Mouse (Mus musculus): ENCODE data around the gene Cox16. TPM values are rescaled to one million over a fixed set of nuclear protein-coding genes. Genes with fewer than 3 reads are reported as not detected.
A peak's percentile ranks its signal among the peaks of the same experiment; 100 is the strongest.
"Not testable (repeated sequence)": the region's sequence is repeated elsewhere in the genome, so short reads cannot be mapped to it uniquely, and the experiment has no call there.

The Cox16 gene
- polyA plus RNA-seq, 1 experiment from 2014 or later, result 102 TPM

DNA sequence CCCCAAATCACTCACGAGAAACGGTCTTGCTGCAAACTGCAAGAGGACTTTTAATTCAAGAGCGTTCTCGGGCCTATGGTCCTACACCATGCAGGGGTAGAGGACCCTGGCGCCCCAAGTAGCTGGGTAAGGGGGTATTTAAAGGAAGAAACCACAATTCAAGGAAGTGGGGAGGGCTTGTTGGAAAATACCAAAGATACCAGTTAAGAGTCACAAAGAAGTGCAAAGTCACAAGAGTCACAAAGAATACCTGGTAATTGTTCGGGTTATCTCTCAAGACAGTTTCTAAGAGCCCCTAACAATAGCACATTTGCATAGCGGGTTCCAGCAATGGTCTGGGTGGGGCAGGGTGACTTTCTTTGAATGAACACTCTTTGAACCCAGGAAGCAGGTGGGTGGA is 25.9 kb downstream of the Cox16 start:
- not testable (repeated sequence) for ATAC-seq

DNA sequence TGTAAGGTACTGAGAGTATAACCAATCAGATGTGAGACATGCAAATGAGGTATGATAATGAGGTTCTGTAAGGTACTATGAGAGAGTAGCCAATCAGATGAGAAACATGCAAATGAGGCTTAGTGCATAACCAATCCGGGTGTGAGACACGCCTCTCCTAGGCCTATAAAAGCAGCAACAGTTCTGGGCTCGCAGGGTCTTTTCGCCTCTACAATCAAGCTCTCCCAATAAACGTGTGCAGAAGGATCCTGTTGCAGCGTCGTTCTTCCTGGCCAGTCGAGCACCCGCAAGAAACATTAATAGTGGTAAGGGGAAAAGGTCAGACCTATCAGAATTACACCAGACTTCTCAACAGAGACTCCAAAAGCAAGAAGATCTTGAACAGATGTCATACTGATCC is 45.9 kb downstream of the Cox16 start:
- H3K27me3 ChIP-seq (replicated peaks; ENCODE audit: control insufficient read depth, insufficient read depth, low read length); H3K4me1 ChIP-seq (replicated peaks; ENCODE audit: control insufficient read depth, insufficient read depth, low read length); H3K9ac ChIP-seq (replicated peaks; ENCODE audit: low read depth, low read length); H3K27ac ChIP-seq (ENCODE audit: low read length); H3K36me3 ChIP-seq (ENCODE audit: control insufficient read depth, insufficient read depth); ATAC-seq; H3K4me2 ChIP-seq (ENCODE audit: low read length); H3K9me3 ChIP-seq (ENCODE audit: control insufficient read depth, low read length); H3K4me3 ChIP-seq (replicated peaks; ENCODE audit: low read length): not testable (repeated sequence)
- 96% methylated on average over 9 of the region's 9 CpGs for WGBS

More for the DNA sequence above, 25.9 kb downstream of the Cox16 start:
- not testable (repeated sequence) for H3K27me3 ChIP-seq (replicated peaks; ENCODE audit: control insufficient read depth, insufficient read depth, low read length); H3K4me1 ChIP-seq (replicated peaks; ENCODE audit: control insufficient read depth, insufficient read depth, low read length); H3K36me3 ChIP-seq (ENCODE audit: control insufficient read depth, insufficient read depth); H3K9ac ChIP-seq (replicated peaks; ENCODE audit: low read depth, low read length); H3K4me2 ChIP-seq (ENCODE audit: low read length); H3K4me3 ChIP-seq (replicated peaks; ENCODE audit: low read length); H3K9me3 ChIP-seq (ENCODE audit: control insufficient read depth, low read length); H3K27ac ChIP-seq (ENCODE audit: low read length)
- WGBS, result 94% methylated on average over 7 of the region's 7 CpGs

DNA sequence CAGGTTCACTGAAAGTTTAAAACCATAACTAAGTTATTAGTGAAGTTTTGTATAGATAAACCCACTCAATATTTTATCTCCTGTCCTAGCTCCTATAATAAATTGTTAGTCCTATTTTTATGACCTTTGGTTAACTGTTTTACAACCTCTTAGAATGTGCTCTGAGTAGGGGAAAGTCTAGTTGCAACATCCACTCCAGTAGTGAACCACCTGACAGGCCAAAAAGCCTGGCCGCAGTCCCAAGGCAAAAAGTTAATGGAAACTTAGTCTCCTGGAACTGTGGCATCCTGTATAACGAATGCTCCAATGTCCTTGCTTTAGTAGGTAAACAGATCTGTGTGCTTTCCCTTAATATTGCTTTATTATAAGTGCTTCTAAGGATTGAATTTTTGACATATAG is 50.1 kb downstream of the Cox16 start:
- ATAC-seq; H3K27me3 ChIP-seq (replicated peaks; ENCODE audit: control insufficient read depth, insufficient read depth, low read length); H3K9ac ChIP-seq (replicated peaks; ENCODE audit: low read depth, low read length); H3K27ac ChIP-seq (ENCODE audit: low read length); H3K4me3 ChIP-seq (replicated peaks; ENCODE audit: low read length); H3K36me3 ChIP-seq (ENCODE audit: control insufficient read depth, insufficient read depth); H3K9me3 ChIP-seq (ENCODE audit: control insufficient read depth, low read length); H3K4me2 ChIP-seq (ENCODE audit: low read length); H3K4me1 ChIP-seq (replicated peaks; ENCODE audit: control insufficient read depth, insufficient read depth, low read length): not testable (repeated sequence)
- 99% methylated on average over 2 of the region's 2 CpGs for WGBS

- Histone ChIP-seq H3K9ac (replicated peaks; ENCODE audit: low read depth, low read length) (no peak within 1 kb of the TSS), H3K36me3 (ENCODE audit: control insufficient read depth, insufficient read depth) (no peaks in the 10 kb centered on the region), H3K4me1 (replicated peaks; ENCODE audit: control insufficient read depth, insufficient read depth, low read length) (no peaks in the 10 kb centered on the region), H3K4me3 (replicated peaks; ENCODE audit: low read length) (no peak within 1 kb of the TSS), H3K4me2 (ENCODE audit: low read length) (no peak within 1 kb of the TSS), H3K27ac (ENCODE audit: low read length) (no peak within 1 kb of the TSS), H3K9me3 (ENCODE audit: control insufficient read depth, low read length) (no peaks in the 10 kb centered on the region; the same call in 1 of the 2 replicates), H3K27me3 (replicated peaks; ENCODE audit: control insufficient read depth, insufficient read depth, low read length) (no peaks in the 10 kb centered on the region)
- ATAC-seq, result no peak
- 95% methylated on average over 1 of the region's 1 CpGs for WGBS
These were observed 63.1 kb downstream of the Cox16 start, which contains the start of gene Adam4 for GRCm38 (mm10) chr12:81421846-81422245. Adam4 (minus strand) TSS chr12:81421946.

DNA sequence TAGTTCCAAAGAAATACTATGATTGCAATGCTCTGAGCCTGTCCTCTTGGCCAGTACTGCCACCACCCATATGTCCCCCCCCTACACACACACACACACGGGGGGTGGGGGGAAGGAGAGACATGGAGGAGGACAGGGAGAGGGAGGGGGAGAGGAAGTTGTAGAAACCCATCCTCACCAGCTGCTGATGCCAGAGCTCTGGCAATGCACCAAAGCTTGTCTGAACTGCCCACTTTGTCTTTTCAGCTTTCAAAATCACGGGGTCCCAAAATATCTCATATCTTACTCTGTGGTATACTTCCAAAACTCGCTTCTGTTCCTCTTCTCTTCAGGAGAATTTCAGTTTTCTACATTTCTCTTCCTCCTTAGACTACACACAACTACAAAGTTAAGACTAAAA is 71.7 kb downstream of the Cox16 start:
- Histone ChIP-seq H3K36me3 (ENCODE audit: control insufficient read depth, insufficient read depth) (no peaks in the 10 kb centered on the region), H3K9me3 (ENCODE audit: control insufficient read depth, low read length) (no peaks in the 10 kb centered on the region), H3K4me3 (replicated peaks; ENCODE audit: low read length) (no peak overlapping the region), H3K9ac (replicated peaks; ENCODE audit: low read depth, low read length) (no peak overlapping the region), H3K27ac (ENCODE audit: low read length) (no peak overlapping the region), H3K27me3 (replicated peaks; ENCODE audit: control insufficient read depth, insufficient read depth, low read length) (no peaks in the 10 kb centered on the region), H3K4me1 (replicated peaks; ENCODE audit: control insufficient read depth, insufficient read depth, low read length) (no peaks in the 10 kb centered on the region), H3K4me2 (ENCODE audit: low read length) (no peak overlapping the region)
- ATAC-seq, result no peak
- WGBS, result 94% methylated on average over 3 of the region's 3 CpGs

DNA sequence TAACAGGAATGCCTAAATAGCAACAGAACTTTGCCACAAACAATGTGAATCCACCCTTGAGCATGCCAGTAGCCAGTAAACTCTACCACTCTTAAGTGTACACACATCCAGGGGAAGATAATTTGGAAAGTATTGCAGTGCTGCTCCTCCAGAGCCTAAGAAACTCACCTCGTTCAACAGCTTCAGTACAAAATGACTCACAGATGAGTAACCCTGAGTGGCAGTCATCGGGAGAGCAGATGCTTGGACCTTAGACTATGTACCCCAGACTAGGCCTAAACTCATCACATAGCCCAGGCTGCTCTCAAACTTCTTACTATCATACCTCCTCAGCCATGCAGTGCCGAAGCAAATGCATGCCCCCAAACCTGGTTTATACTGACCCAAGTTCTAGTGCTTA is 76.0 kb downstream of the Cox16 start:
- H3K9ac ChIP-seq (replicated peaks; ENCODE audit: low read depth, low read length), result no peak overlapping the region
- no peak overlapping the region for H3K27ac ChIP-seq (ENCODE audit: low read length)
- no peak overlapping the region for H3K4me2 ChIP-seq (ENCODE audit: low read length)
- H3K4me1 ChIP-seq (replicated peaks; ENCODE audit: control insufficient read depth, insufficient read depth, low read length), result no peaks in the 10 kb centered on the region
- 91% methylated on average over 3 of the region's 3 CpGs for WGBS
- no peak overlapping the region for H3K4me3 ChIP-seq (replicated peaks; ENCODE audit: low read length)
- no peaks in the 10 kb centered on the region for H3K27me3 ChIP-seq (replicated peaks; ENCODE audit: control insufficient read depth, insufficient read depth, low read length)
- no peaks in the 10 kb centered on the region for H3K36me3 ChIP-seq (ENCODE audit: control insufficient read depth, insufficient read depth)
- ATAC-seq, result no peak
- H3K9me3 ChIP-seq (ENCODE audit: control insufficient read depth, low read length), result no peaks in the 10 kb centered on the region

GRCm38 (mm10) chr12:81402187-81402586 is 82.7 kb downstream of the Cox16 start:
- H3K9ac ChIP-seq (replicated peaks; ENCODE audit: low read depth, low read length), result no peak overlapping the region
- no peak overlapping the region for H3K27ac ChIP-seq (ENCODE audit: low read length)
- no peak overlapping the region for H3K4me2 ChIP-seq (ENCODE audit: low read length)
- H3K4me1 ChIP-seq (replicated peaks; ENCODE audit: control insufficient read depth, insufficient read depth, low read length), result no peaks in the 10 kb centered on the region
- H3K9me3 ChIP-seq (ENCODE audit: control insufficient read depth, low read length), result no peaks in the 10 kb centered on the region
- no peak for ATAC-seq
- 30% methylated on average over 1 of the region's 1 CpGs for WGBS
- no peaks in the 10 kb centered on the region for H3K36me3 ChIP-seq (ENCODE audit: control insufficient read depth, insufficient read depth)
- no peak overlapping the region for H3K4me3 ChIP-seq (replicated peaks; ENCODE audit: low read length)
- no peaks in the 10 kb centered on the region for H3K27me3 ChIP-seq (replicated peaks; ENCODE audit: control insufficient read depth, insufficient read depth, low read length)

DNA sequence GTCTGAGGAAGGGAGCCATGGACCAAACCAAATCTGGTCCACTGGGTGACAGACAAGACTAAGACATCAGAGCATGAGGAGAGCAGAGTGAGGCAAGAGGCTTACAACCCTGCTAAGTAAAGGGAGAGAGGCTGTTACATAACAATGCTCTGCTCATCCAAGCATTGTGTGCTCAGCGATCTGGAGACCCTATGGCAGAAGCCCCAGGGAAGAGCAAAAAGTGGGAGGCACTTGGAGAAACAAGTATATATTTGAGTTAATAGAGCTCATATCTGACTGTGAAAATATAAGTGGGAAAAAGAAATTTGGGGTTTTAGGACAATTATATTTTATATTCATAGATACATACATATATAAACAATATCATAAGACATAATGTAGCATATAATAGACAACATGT is 105.6 kb downstream of the Cox16 start, which contains the start of gene Gm4787:
Gm4787 (minus strand) TSS at position 101 of the 400 bp plus-strand sequence.
- H3K4me3 ChIP-seq (replicated peaks; ENCODE audit: low read length); H3K27ac ChIP-seq (ENCODE audit: low read length); H3K4me1 ChIP-seq (replicated peaks; ENCODE audit: control insufficient read depth, insufficient read depth, low read length); H3K36me3 ChIP-seq (ENCODE audit: control insufficient read depth, insufficient read depth); H3K9ac ChIP-seq (replicated peaks; ENCODE audit: low read depth, low read length); H3K9me3 ChIP-seq (ENCODE audit: control insufficient read depth, low read length); ATAC-seq; H3K27me3 ChIP-seq (replicated peaks; ENCODE audit: control insufficient read depth, insufficient read depth, low read length); H3K4me2 ChIP-seq (ENCODE audit: low read length): not testable (repeated sequence)
- WGBS, result 73% methylated on average over 1 of the region's 1 CpGs

DNA sequence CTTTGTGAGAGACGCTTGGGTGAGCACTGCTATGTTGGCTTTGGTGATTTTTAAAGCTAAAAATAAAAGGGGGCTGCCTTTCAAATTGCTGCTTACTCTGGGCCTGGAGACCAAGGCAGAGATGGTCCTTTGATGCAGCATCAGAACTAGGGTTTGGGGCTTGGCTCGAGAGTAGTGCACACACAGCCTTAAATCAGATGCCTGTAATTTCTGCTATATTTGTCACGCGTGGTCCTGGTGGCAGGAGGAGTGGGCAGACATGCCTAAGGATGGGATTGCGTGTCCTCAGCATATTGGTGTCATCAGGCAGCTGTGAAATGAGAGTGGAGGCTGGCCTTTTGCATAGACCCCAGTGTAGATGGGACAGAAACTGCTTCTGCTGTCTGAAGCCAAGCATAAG is 151.1 kb downstream of the Cox16 start:
- Histone ChIP-seq H3K9ac (replicated peaks; ENCODE audit: low read depth, low read length) (peak overlapping the region; percentile 85; the same call in 1 of the 2 replicates), H3K27me3 (replicated peaks; ENCODE audit: control insufficient read depth, insufficient read depth, low read length) (peaks cover 5% of the 10 kb centered on the region; the same call in 1 of the 2 replicates), H3K36me3 (ENCODE audit: control insufficient read depth, insufficient read depth) (no peaks in the 10 kb centered on the region), H3K4me2 (ENCODE audit: low read length) (peak overlapping the region; percentile 98), H3K9me3 (ENCODE audit: control insufficient read depth, low read length) (no peaks in the 10 kb centered on the region), H3K4me1 (replicated peaks; ENCODE audit: control insufficient read depth, insufficient read depth, low read length) (peaks cover 11% of the 10 kb centered on the region), H3K27ac (ENCODE audit: low read length) (no peak overlapping the region), H3K4me3 (replicated peaks; ENCODE audit: low read length) (peak overlapping the region; percentile 78)
- 74% methylated on average over 5 of the region's 5 CpGs for WGBS
- ATAC-seq, result no peak

GRCm38 (mm10) chr12:81332875-81333421 is 152.0 kb downstream of the Cox16 start, which contains the start of gene Slc8a3:
Slc8a3 (minus strand) TSS chr12:81333180.
- Histone ChIP-seq H3K27me3 (replicated peaks; ENCODE audit: control insufficient read depth, insufficient read depth, low read length) (peaks cover 5% of the 10 kb centered on the region; the same call in 1 of the 2 replicates), H3K4me3 (replicated peaks; ENCODE audit: low read length) (peak within 1 kb of the TSS; percentile 78), H3K4me2 (ENCODE audit: low read length) (peak within 1 kb of the TSS; percentile 98), H3K27ac (ENCODE audit: low read length) (peak within 1 kb of the TSS; percentile 92), H3K36me3 (ENCODE audit: control insufficient read depth, insufficient read depth) (no peaks in the 10 kb centered on the region), H3K9ac (replicated peaks; ENCODE audit: low read depth, low read length) (peak within 1 kb of the TSS; percentile 85), H3K4me1 (replicated peaks; ENCODE audit: control insufficient read depth, insufficient read depth, low read length) (peaks cover 11% of the 10 kb centered on the region), H3K9me3 (ENCODE audit: control insufficient read depth, low read length) (no peaks in the 10 kb centered on the region)
- under 1% methylated on average over 47 of the region's 47 CpGs for WGBS
- peak; percentile 68 for ATAC-seq
